Mouse (Mus musculus): Measurements from ENCODE around the gene Lamtor5.
"Not testable (repeated sequence)": the region's sequence is repeated elsewhere in the genome, so short reads cannot be mapped to it uniquely, and the experiment has no call there.

The Lamtor5 gene

GRCm38 (mm10) chr3:107273820-107274219 is 4.8 kb upstream of the Lamtor5 start:
- DNase-seq = peak; percentile 78

GRCm38 (mm10) chr3:107275351-107275750 is 3.3 kb upstream of the Lamtor5 start:
- no peak for DNase-seq

GRCm38 (mm10) chr3:107275996-107276395 is 2.7 kb upstream of the Lamtor5 start:
- DNase-seq = peak; percentile 21

GRCm38 (mm10) chr3:107276626-107277025 is 2.0 kb upstream of the Lamtor5 start:
- DNase-seq = no peak

GRCm38 (mm10) chr3:107286123-107286522 is 7.5 kb downstream of the Lamtor5 start:
- no peak for DNase-seq

- DNase-seq = no peak
These were observed 8.7 kb downstream of the Lamtor5 start for GRCm38 (mm10) chr3:107287346-107287745.

- DNase-seq = peak; percentile 80
These were observed 12.2 kb downstream of the Lamtor5 start, which contains the start of gene Slc16a4 for GRCm38 (mm10) chr3:107290764-107291381. Slc16a4 (plus strand) TSS chr3:107291230.

GRCm38 (mm10) chr3:107295672-107296360 is 17.2 kb downstream of the Lamtor5 start:
- DNase-seq = no peak

GRCm38 (mm10) chr3:107296917-107297316 is 18.3 kb downstream of the Lamtor5 start:
- DNase-seq = not testable (repeated sequence)

GRCm38 (mm10) chr3:107317338-107317737 is 38.7 kb downstream of the Lamtor5 start:
- DNase-seq = no peak

GRCm38 (mm10) chr3:107321141-107321540 is 42.5 kb downstream of the Lamtor5 start:
- no peak for DNase-seq

- no peak for DNase-seq
These were observed 43.1 kb downstream of the Lamtor5 start for GRCm38 (mm10) chr3:107321776-107322175.

- no peak for DNase-seq
These were observed 47.8 kb downstream of the Lamtor5 start for GRCm38 (mm10) chr3:107326442-107326841.

GRCm38 (mm10) chr3:107330503-107331424 is 52.1 kb downstream of the Lamtor5 start:
- no peak for DNase-seq

GRCm38 (mm10) chr3:107331746-107332126 is 53.1 kb downstream of the Lamtor5 start:
- DNase-seq = no peak

GRCm38 (mm10) chr3:107332127-107332959 is 53.7 kb downstream of the Lamtor5 start:
- DNase-seq = peak; percentile 69

- peak; percentile 100 for DNase-seq
These were observed 54.3 kb downstream of the Lamtor5 start for GRCm38 (mm10) chr3:107332960-107333380.

All from embryo, embryonic 11 days (tissue).